Mouse (Mus musculus): ENCODE results near the gene Nbea. TPM values are rescaled to one million over a fixed set of nuclear protein-coding genes. Genes with fewer than 3 reads are reported as not detected.

The Nbea gene
- total RNA-seq, 1 experiment = 9.1 TPM

GRCm38 (mm10) chr3:55742218-55742617 lies 441.3 kb downstream of the Nbea start:
- no peaks in the 10 kb centered on the region for H3K36me3 ChIP-seq (ENCODE audit: control insufficient read depth, insufficient read depth, low read length, poor library complexity, severe bottlenecking)
- TF ChIP-seq ZNF384 (IDR thresholded peaks at IDR 0.05; ENCODE audit: low read depth, low read length) (no peak), MAFK (IDR thresholded peaks at IDR 0.05; ENCODE audit: insufficient read depth, low read depth, low read length) (no peak), HCFC1 (IDR thresholded peaks at IDR 0.05; ENCODE audit: borderline replicate concordance, insufficient read depth, low read length) (no peak), CHD2 (IDR thresholded peaks at IDR 0.05; ENCODE audit: low read depth, low read length) (no peak), ZC3H11A (IDR thresholded peaks at IDR 0.05; ENCODE audit: borderline replicate concordance, low read depth, low read length) (no peak)
- H3K4me3 ChIP-seq (ENCODE audit: insufficient read depth in 1 of 2, low read depth in 1 of 2, low read length in 2 of 2, poor library complexity in 1 of 2, severe bottlenecking in 1 of 2) = no peak overlapping the region
- no peak overlapping the region for H3K27ac ChIP-seq (ENCODE audit: insufficient read depth, low read depth, low read length, poor library complexity, severe bottlenecking)
- no peak for DNase-seq (ENCODE audit: low read depth, low spot score)
- no peaks in the 10 kb centered on the region for H3K4me1 ChIP-seq (ENCODE audit: control insufficient read depth in 2 of 2, insufficient read depth in 2 of 2, low read length in 2 of 2, poor library complexity in 1 of 2)
- no peak overlapping the region for H3K9ac ChIP-seq (ENCODE audit: insufficient read depth, low read depth, low read length, poor library complexity, severe bottlenecking)
- in situ Hi-C loops (cut with MboI; ENCODE audit: low sequenced_read_pairs in 2 of 2, unreplicated experiment in 2 of 2) = no loop called here
- no peaks in the 10 kb centered on the region for H3K9me3 ChIP-seq (ENCODE audit: control insufficient read depth, insufficient read depth, low read depth, low read length)

DNA sequence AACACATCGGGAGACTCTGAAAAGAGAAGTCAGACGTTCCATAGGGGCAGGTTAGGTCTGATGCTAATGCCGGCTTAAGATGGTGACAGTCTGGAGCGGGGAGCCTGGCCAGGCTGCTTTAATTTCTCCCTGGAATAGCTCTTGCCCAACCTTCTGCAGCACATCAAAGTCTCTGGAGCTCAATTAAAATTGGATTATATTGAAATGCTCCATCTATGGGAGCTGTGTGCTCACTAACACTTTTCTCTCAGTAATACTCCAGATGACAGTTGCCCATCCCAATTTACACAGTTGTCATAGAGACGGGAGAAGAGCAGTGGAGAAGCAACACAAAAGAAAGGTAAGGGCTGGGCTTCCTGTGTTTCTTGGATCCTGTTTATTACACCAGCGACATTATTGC lies 442.1 kb downstream of the Nbea start:
- TF ChIP-seq MAFK (IDR thresholded peaks at IDR 0.05; ENCODE audit: insufficient read depth, low read depth, low read length) (no peak), ZNF384 (IDR thresholded peaks at IDR 0.05; ENCODE audit: low read depth, low read length) (no peak), CHD2 (IDR thresholded peaks at IDR 0.05; ENCODE audit: low read depth, low read length) (no peak), HCFC1 (IDR thresholded peaks at IDR 0.05; ENCODE audit: borderline replicate concordance, insufficient read depth, low read length) (no peak), ZC3H11A (IDR thresholded peaks at IDR 0.05; ENCODE audit: borderline replicate concordance, low read depth, low read length) (no peak)
- no peaks in the 10 kb centered on the region for H3K4me1 ChIP-seq (ENCODE audit: control insufficient read depth in 2 of 2, insufficient read depth in 2 of 2, low read length in 2 of 2, poor library complexity in 1 of 2)
- H3K9me3 ChIP-seq (ENCODE audit: control insufficient read depth, insufficient read depth, low read depth, low read length) = no peaks in the 10 kb centered on the region
- no peak overlapping the region for H3K9ac ChIP-seq (ENCODE audit: insufficient read depth, low read depth, low read length, poor library complexity, severe bottlenecking)
- in situ Hi-C loops (cut with MboI; ENCODE audit: low sequenced_read_pairs in 2 of 2, unreplicated experiment in 2 of 2) = no loop called here
- H3K27ac ChIP-seq (ENCODE audit: insufficient read depth, low read depth, low read length, poor library complexity, severe bottlenecking) = no peak overlapping the region
- H3K4me3 ChIP-seq (ENCODE audit: insufficient read depth in 1 of 2, low read depth in 1 of 2, low read length in 2 of 2, poor library complexity in 1 of 2, severe bottlenecking in 1 of 2) = no peak overlapping the region
- no peaks in the 10 kb centered on the region for H3K36me3 ChIP-seq (ENCODE audit: control insufficient read depth, insufficient read depth, low read length, poor library complexity, severe bottlenecking)
- no peak for DNase-seq (ENCODE audit: low read depth, low spot score)

GRCm38 (mm10) chr3:55733665-55734064 lies 449.8 kb downstream of the Nbea start:
- Histone ChIP-seq H3K9me3 (ENCODE audit: control insufficient read depth, insufficient read depth, low read depth, low read length) (no peaks in the 10 kb centered on the region), H3K27ac (ENCODE audit: insufficient read depth, low read depth, low read length, poor library complexity, severe bottlenecking) (no peak overlapping the region), H3K9ac (ENCODE audit: insufficient read depth, low read depth, low read length, poor library complexity, severe bottlenecking) (no peak overlapping the region), H3K36me3 (ENCODE audit: control insufficient read depth, insufficient read depth, low read length, poor library complexity, severe bottlenecking) (no peaks in the 10 kb centered on the region), H3K4me3 (ENCODE audit: insufficient read depth in 1 of 2, low read depth in 1 of 2, low read length in 2 of 2, poor library complexity in 1 of 2, severe bottlenecking in 1 of 2) (no peak overlapping the region), H3K4me1 (ENCODE audit: control insufficient read depth in 2 of 2, insufficient read depth in 2 of 2, low read length in 2 of 2, poor library complexity in 1 of 2) (no peaks in the 10 kb centered on the region)
- in situ Hi-C loops (cut with MboI; ENCODE audit: low sequenced_read_pairs in 2 of 2, unreplicated experiment in 2 of 2) = no loop called here
- TF ChIP-seq ZNF384 (IDR thresholded peaks at IDR 0.05; ENCODE audit: low read depth, low read length) = no peak
- no peak for TF ChIP-seq MAFK (IDR thresholded peaks at IDR 0.05; ENCODE audit: insufficient read depth, low read depth, low read length)
- TF ChIP-seq CHD2 (IDR thresholded peaks at IDR 0.05; ENCODE audit: low read depth, low read length) = no peak
- no peak for TF ChIP-seq HCFC1 (IDR thresholded peaks at IDR 0.05; ENCODE audit: borderline replicate concordance, insufficient read depth, low read length)
- no peak for TF ChIP-seq ZC3H11A (IDR thresholded peaks at IDR 0.05; ENCODE audit: borderline replicate concordance, low read depth, low read length)
- DNase-seq (ENCODE audit: low read depth, low spot score) = no peak

DNA sequence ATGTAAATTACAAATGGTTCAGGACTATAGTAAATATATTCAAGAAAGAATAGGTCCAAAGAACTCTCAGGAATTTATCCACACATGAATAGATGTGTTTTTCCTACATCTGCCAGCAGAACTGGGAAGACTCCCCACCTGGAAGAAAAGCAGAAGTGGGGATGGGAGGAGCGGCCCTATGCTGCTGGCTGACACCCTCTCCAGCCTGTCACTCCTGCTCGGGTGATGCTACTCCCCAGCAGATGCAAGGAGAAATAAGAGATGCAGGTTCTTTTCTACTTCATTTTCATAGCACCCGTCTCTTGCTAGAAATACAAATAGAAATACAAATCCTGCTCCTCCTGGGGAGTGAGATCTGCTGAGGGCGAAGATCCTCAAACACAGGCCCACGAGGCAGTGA lies 453.0 kb downstream of the Nbea start:
- Histone ChIP-seq H3K27ac (ENCODE audit: insufficient read depth, low read depth, low read length, poor library complexity, severe bottlenecking) (no peak overlapping the region), H3K4me3 (ENCODE audit: insufficient read depth in 1 of 2, low read depth in 1 of 2, low read length in 2 of 2, poor library complexity in 1 of 2, severe bottlenecking in 1 of 2) (no peak overlapping the region), H3K36me3 (ENCODE audit: control insufficient read depth, insufficient read depth, low read length, poor library complexity, severe bottlenecking) (no peaks in the 10 kb centered on the region), H3K9ac (ENCODE audit: insufficient read depth, low read depth, low read length, poor library complexity, severe bottlenecking) (no peak overlapping the region), H3K9me3 (ENCODE audit: control insufficient read depth, insufficient read depth, low read depth, low read length) (no peaks in the 10 kb centered on the region), H3K4me1 (ENCODE audit: control insufficient read depth in 2 of 2, insufficient read depth in 2 of 2, low read length in 2 of 2, poor library complexity in 1 of 2) (no peaks in the 10 kb centered on the region)
- TF ChIP-seq ZNF384 (IDR thresholded peaks at IDR 0.05; ENCODE audit: low read depth, low read length) (no peak), CHD2 (IDR thresholded peaks at IDR 0.05; ENCODE audit: low read depth, low read length) (no peak), HCFC1 (IDR thresholded peaks at IDR 0.05; ENCODE audit: borderline replicate concordance, insufficient read depth, low read length) (no peak), MAFK (IDR thresholded peaks at IDR 0.05; ENCODE audit: insufficient read depth, low read depth, low read length) (no peak), ZC3H11A (IDR thresholded peaks at IDR 0.05; ENCODE audit: borderline replicate concordance, low read depth, low read length) (no peak)
- in situ Hi-C loops (cut with MboI; ENCODE audit: low sequenced_read_pairs in 2 of 2, unreplicated experiment in 2 of 2) = no loop called here
- no peak for DNase-seq (ENCODE audit: low read depth, low spot score)

- no peak for TF ChIP-seq MAFK (IDR thresholded peaks at IDR 0.05; ENCODE audit: insufficient read depth, low read depth, low read length)
- no peak for TF ChIP-seq ZNF384 (IDR thresholded peaks at IDR 0.05; ENCODE audit: low read depth, low read length)
- no peak for TF ChIP-seq CHD2 (IDR thresholded peaks at IDR 0.05; ENCODE audit: low read depth, low read length)
- TF ChIP-seq HCFC1 (IDR thresholded peaks at IDR 0.05; ENCODE audit: borderline replicate concordance, insufficient read depth, low read length) = no peak
- no peak for TF ChIP-seq ZC3H11A (IDR thresholded peaks at IDR 0.05; ENCODE audit: borderline replicate concordance, low read depth, low read length)
These were observed 453.4 kb downstream of the Nbea start for GRCm38 (mm10) chr3:55730142-55730541.

More at GRCm38 (mm10) chr3:55730142-55730541, 453.4 kb downstream of the Nbea start:
- Histone ChIP-seq H3K4me1 (ENCODE audit: control insufficient read depth in 2 of 2, insufficient read depth in 2 of 2, low read length in 2 of 2, poor library complexity in 1 of 2) (no peaks in the 10 kb centered on the region), H3K36me3 (ENCODE audit: control insufficient read depth, insufficient read depth, low read length, poor library complexity, severe bottlenecking) (no peaks in the 10 kb centered on the region), H3K9ac (ENCODE audit: insufficient read depth, low read depth, low read length, poor library complexity, severe bottlenecking) (no peak overlapping the region), H3K4me3 (ENCODE audit: insufficient read depth in 1 of 2, low read depth in 1 of 2, low read length in 2 of 2, poor library complexity in 1 of 2, severe bottlenecking in 1 of 2) (no peak overlapping the region), H3K27ac (ENCODE audit: insufficient read depth, low read depth, low read length, poor library complexity, severe bottlenecking) (no peak overlapping the region), H3K9me3 (ENCODE audit: control insufficient read depth, insufficient read depth, low read depth, low read length) (no peaks in the 10 kb centered on the region)
- no peak for DNase-seq (ENCODE audit: low read depth, low spot score)
- in situ Hi-C loops (cut with MboI; ENCODE audit: low sequenced_read_pairs in 2 of 2, unreplicated experiment in 2 of 2) = no loop called here

Measured in ES-E14 (cell line).